Mouse (Mus musculus) heart, embryonic 16.5 days (tissue): ENCODE data around the gene Plxnd1. TPM values are rescaled to one million over a fixed set of nuclear protein-coding genes. Genes with fewer than 3 reads are reported as not detected.

ENCODE experiments used
- ATAC-seq: fragments of 200-750 bp; cut with Nextera tagmentation; replicated peaks from 2 replicates; pipeline ENCODE4 v1.8.0; 2017; ENCODE audit warnings: moderate number of reproducible peaks; ENCODE audit not compliant: insufficient read depth, low FRiP score; ENCODE audit errors: extremely low read depth
- H3K27ac ChIP-seq: fragments of 300-500 bp; sonication (generic); 2 replicates; pipeline ENCODE4 v1.5.1; 2014; ENCODE audit warnings: mild to moderate bottlenecking, low read length, control low read depth, moderate library complexity
- H3K27me3 ChIP-seq: fragments of 300-500 bp; sonication (generic); 2 replicates; pipeline ENCODE4 v1.6.1; 2014; ENCODE audit warnings: low read length, mixed read lengths; ENCODE audit not compliant: control insufficient read depth, insufficient read depth
- H3K36me3 ChIP-seq: fragments of 300-500 bp; sonication (generic); 2 replicates; pipeline ENCODE4 v1.6.1; 2014; ENCODE audit not compliant: control insufficient read depth, insufficient read depth
- H3K4me1 ChIP-seq: fragments of 300-500 bp; sonication (generic); 2 replicates; pipeline ENCODE4 v1.6.1; 2014; ENCODE audit warnings: low read length, mixed read lengths; ENCODE audit not compliant: control insufficient read depth, insufficient read depth
- H3K4me2 ChIP-seq: fragments of 300-500 bp; sonication (generic); 2 replicates; pipeline ENCODE4 v1.6.1; 2014; ENCODE audit warnings: low read depth, mild to moderate bottlenecking, control low read depth, low read length
- H3K4me3 ChIP-seq: fragments of 300-500 bp; sonication (generic); 2 replicates; pipeline ENCODE4 v1.5.1; 2014; ENCODE audit warnings: mild to moderate bottlenecking, control low read depth, low read length
- H3K9ac ChIP-seq: fragments of 300-500 bp; sonication (generic); 2 replicates; pipeline ENCODE4 v1.6.1; 2014; ENCODE audit warnings: low read length, control low read depth
- H3K9me3 ChIP-seq: fragments of 300-500 bp; sonication (generic); replicated peaks from 2 replicates; pipeline ENCODE4 v1.6.1; 2016; ENCODE audit warnings: low read length; ENCODE audit not compliant: control insufficient read depth
- WGBS: fragments of 180-500 bp; shearing (Covaris S2); extraction: QIAGEN DNeasy Blood & Tissue Kit; methylation state at CpG from one replicate; pipeline ENCODE4 v1.1.7; 2014; 5-methylcytosine and 5-hydroxymethylcytosine counted together
- polyA plus RNA-seq: library from polyadenylated mRNA; unstranded; fragments of >200 nt; fragmentation: Nextera tagmentation; extraction: Ambion mirVana; gene quantifications from 2 replicates; pipeline ENCODE4 v1.2.1, GENCODE M21; 2015

Plxnd1 gene
- polyA plus RNA-seq, 1 experiment from 2014 or later = 46.0 TPM

- Histone ChIP-seq H3K4me2 (no peak within 1 kb of the TSS), H3K9me3 (no peaks in the 10 kb centered on the region), H3K27ac (no peak within 1 kb of the TSS), H3K9ac (no peak within 1 kb of the TSS), H3K4me1 (peaks cover 7% of the 10 kb centered on the region), H3K27me3 (no peaks in the 10 kb centered on the region), H3K4me3 (no peak within 1 kb of the TSS), H3K36me3 (no peaks in the 10 kb centered on the region)
- WGBS = 87% methylated on average over 14 of the region's 14 CpGs
- no peak for ATAC-seq
Observed at GRCm38 (mm10) chr6:115931639-115932038, 63.2 kb downstream of the Plxnd1 start, which contains the start of gene Rho. Rho (plus strand) TSS chr6:115931748.

GRCm38 (mm10) chr6:115930018-115930417 is 64.8 kb downstream of the Plxnd1 start:
- no peak for ATAC-seq
- 42% methylated on average over 5 of the region's 5 CpGs for WGBS
- Histone ChIP-seq H3K27me3 (no peaks in the 10 kb centered on the region), H3K4me1 (peaks cover 8% of the 10 kb centered on the region), H3K4me3 (no peak overlapping the region), H3K4me2 (no peak overlapping the region), H3K36me3 (no peaks in the 10 kb centered on the region), H3K9me3 (no peaks in the 10 kb centered on the region), H3K9ac (no peak overlapping the region), H3K27ac (no peak overlapping the region)

- ATAC-seq = no peak
- H3K4me1 ChIP-seq = peaks cover 19% of the 10 kb centered on the region
- WGBS = 78% methylated on average over 10 of the region's 10 CpGs
Observed at GRCm38 (mm10) chr6:115927292-115928242, 67.2 kb downstream of the Plxnd1 start.

GRCm38 (mm10) chr6:115926416-115926815 is 68.4 kb downstream of the Plxnd1 start:
- Histone ChIP-seq H3K36me3 (no peaks in the 10 kb centered on the region), H3K4me3 (no peak overlapping the region), H3K27me3 (no peaks in the 10 kb centered on the region), H3K4me1 (peaks cover 19% of the 10 kb centered on the region), H3K4me2 (no peak overlapping the region), H3K9me3 (no peaks in the 10 kb centered on the region), H3K27ac (no peak overlapping the region), H3K9ac (no peak overlapping the region)
- WGBS = 88% methylated on average over 10 of the region's 10 CpGs
- no peak for ATAC-seq

More at GRCm38 (mm10) chr6:115927292-115928242, 67.2 kb downstream of the Plxnd1 start:
- H3K36me3 ChIP-seq = no peaks in the 10 kb centered on the region
- no peak overlapping the region for H3K27ac ChIP-seq
- no peak overlapping the region for H3K9ac ChIP-seq
- H3K27me3 ChIP-seq = no peaks in the 10 kb centered on the region
- H3K4me3 ChIP-seq = no peak overlapping the region
- H3K9me3 ChIP-seq = no peaks in the 10 kb centered on the region
- no peak overlapping the region for H3K4me2 ChIP-seq

- no peak overlapping the region for H3K4me3 ChIP-seq
- no peaks in the 10 kb centered on the region for H3K27me3 ChIP-seq
- 37% methylated on average over 6 of the region's 6 CpGs for WGBS
- peak; percentile 68 for ATAC-seq
- H3K9me3 ChIP-seq = no peaks in the 10 kb centered on the region
- H3K4me2 ChIP-seq = no peak overlapping the region
- H3K27ac ChIP-seq = no peak overlapping the region
- H3K4me1 ChIP-seq = peaks cover 22% of the 10 kb centered on the region
- no peak overlapping the region for H3K9ac ChIP-seq
- no peaks in the 10 kb centered on the region for H3K36me3 ChIP-seq
Observed at GRCm38 (mm10) chr6:115924829-115925228, 70.0 kb downstream of the Plxnd1 start.

GRCm38 (mm10) chr6:115919876-115920275 is 74.9 kb downstream of the Plxnd1 start:
- 75% methylated on average over 5 of the region's 5 CpGs for WGBS
- ATAC-seq = no peak
- Histone ChIP-seq H3K4me1 (peaks cover 39% of the 10 kb centered on the region), H3K27me3 (no peaks in the 10 kb centered on the region), H3K4me3 (no peak overlapping the region), H3K36me3 (no peaks in the 10 kb centered on the region), H3K4me2 (no peak overlapping the region), H3K9ac (no peak overlapping the region; the same call in 1 of the 2 replicates), H3K9me3 (no peaks in the 10 kb centered on the region), H3K27ac (no peak overlapping the region)

- H3K4me3 ChIP-seq = no peak overlapping the region
- ATAC-seq = no peak
- H3K4me2 ChIP-seq = no peak overlapping the region
- peaks cover 35% of the 10 kb centered on the region for H3K4me1 ChIP-seq
- 93% methylated on average over 1 of the region's 1 CpGs for WGBS
- H3K27ac ChIP-seq = no peak overlapping the region
- no peaks in the 10 kb centered on the region for H3K36me3 ChIP-seq
- no peaks in the 10 kb centered on the region for H3K9me3 ChIP-seq
- H3K27me3 ChIP-seq = no peaks in the 10 kb centered on the region
- H3K9ac ChIP-seq = no peak overlapping the region
Observed at GRCm38 (mm10) chr6:115918615-115919014, 76.2 kb downstream of the Plxnd1 start.

GRCm38 (mm10) chr6:115916611-115917010 is 78.2 kb downstream of the Plxnd1 start:
- no peaks in the 10 kb centered on the region for H3K36me3 ChIP-seq
- no peak overlapping the region for H3K9ac ChIP-seq
- H3K27me3 ChIP-seq = no peaks in the 10 kb centered on the region
- 0 out of 2 replicates have a peak, but pooled peaks have one; percentile 7 for ATAC-seq
- H3K4me2 ChIP-seq = no peak overlapping the region
- H3K27ac ChIP-seq = no peak overlapping the region
- 54% methylated on average over 5 of the region's 5 CpGs for WGBS
- H3K4me1 ChIP-seq = peaks cover 44% of the 10 kb centered on the region
- H3K4me3 ChIP-seq = no peak overlapping the region
- H3K9me3 ChIP-seq = no peaks in the 10 kb centered on the region
